Comparison of ENCODE assay signal across 11 mouse cellular contexts in the genomic region with DNA sequence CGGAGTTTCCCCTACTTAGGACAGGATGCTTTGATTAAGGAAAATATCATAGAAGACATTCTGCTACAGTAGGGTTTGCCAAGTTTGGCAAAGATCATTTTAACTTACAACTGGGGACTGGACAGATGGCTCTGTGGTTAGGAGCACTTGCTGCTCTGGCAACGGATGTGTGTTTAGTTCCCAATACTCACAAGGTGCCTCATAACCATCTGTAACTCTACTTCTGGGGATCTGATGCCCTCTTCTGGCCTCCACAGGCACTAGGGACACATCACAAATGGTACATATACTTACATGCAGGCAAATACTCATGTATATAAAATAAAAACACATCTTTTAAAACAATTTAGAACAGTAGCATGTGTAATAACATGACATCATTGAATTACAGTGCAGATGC. TPM values are rescaled to one million over a fixed set of nuclear protein-coding genes. Genes with fewer than 3 reads are reported as not detected.
DNase-seq lines count a peak whose midpoint lies in the region; ATAC-seq and TF ChIP-seq lines count a peak whose summit lies in the region.
"Had no signal": no experiment of that assay in that cellular context is flagged by ENCODE, and none has a peak within 500 bp of the region (broad histone marks: within the 10 kb centered on the region; RNA-seq: fewer than 3 reads in every experiment).

No protein-coding gene starts in this region.

- H3K36me3 ChIP-seq in hindbrain, embryonic 10.5 days = no peaks in the 10 kb centered on the region
- H3K36me3 ChIP-seq in hindbrain, embryonic 13.5 days = no peaks in the 10 kb centered on the region
- no peaks in the 10 kb centered on the region for H3K36me3 ChIP-seq in ES-Bruce4 (ENCODE audit: control insufficient read depth, insufficient read depth, low read length, poor library complexity, severe bottlenecking)
- H3K36me3 ChIP-seq in neural tube, embryonic 15.5 days = no peaks in the 10 kb centered on the region
- H3K36me3 ChIP-seq: embryonic facial prominence, embryonic 13.5 days had no signal

- peak; percentile 7 for DNase-seq in hindbrain, embryonic 10.5 days (ENCODE audit: low spot score)
- DNase-seq in adrenal gland, postnatal 25 days = peak; percentile 10
- DNase-seq in left cerebral cortex, postnatal 4 days = peak; percentile 59

- H3K9ac ChIP-seq in hindbrain, embryonic 13.5 days = no peak overlapping the region
- H3K9ac ChIP-seq in ES-Bruce4 (ENCODE audit: low read depth, poor library complexity, severe bottlenecking) = no peak overlapping the region
- H3K9ac ChIP-seq in neural tube, embryonic 15.5 days (replicated peaks) = no peak overlapping the region
- H3K9ac ChIP-seq: embryonic facial prominence, embryonic 13.5 days had no signal

- H3K4me3 ChIP-seq in hindbrain, embryonic 10.5 days = no peak overlapping the region
- no peak overlapping the region for H3K4me3 ChIP-seq in hindbrain, embryonic 13.5 days
- H3K4me3 ChIP-seq in ES-Bruce4 (ENCODE audit: low read depth, low read length) = no peak overlapping the region
- H3K4me3 ChIP-seq in embryonic fibroblast, embryonic 13.5 days (ENCODE audit: insufficient read depth, low read length) = no peak overlapping the region
- no peak overlapping the region for H3K4me3 ChIP-seq in neural tube, embryonic 15.5 days (replicated peaks)
- H3K4me3 ChIP-seq: embryonic facial prominence, embryonic 13.5 days had no signal

- no peak for TF ChIP-seq EP300 in ES-Bruce4 (IDR thresholded peaks at IDR 0.05; ENCODE audit: insufficient read depth, low read depth, low read length)

- TF ChIP-seq POLR2A in ES-Bruce4 (IDR thresholded peaks at IDR 0.05; ENCODE audit: insufficient read depth, low read length) = no peak
- no peak for TF ChIP-seq POLR2A in embryonic fibroblast, embryonic 13.5 days (IDR thresholded peaks at IDR 0.05; ENCODE audit: low read depth, low read length)

- intact Hi-C loops in left cerebral cortex, postnatal 4 days (cut with DNase I) = loop anchor here (2.0 kb wide), 1 partner anchor 103 kb away; no protein-coding TSS in a partner anchor

- no peak overlapping the region for H3K4me2 ChIP-seq in hindbrain, embryonic 13.5 days
- no peak overlapping the region for H3K4me2 ChIP-seq in neural tube, embryonic 15.5 days
- H3K4me2 ChIP-seq: embryonic facial prominence, embryonic 13.5 days had no signal

- no peak overlapping the region for H3K27ac ChIP-seq in hindbrain, embryonic 10.5 days
- no peak overlapping the region for H3K27ac ChIP-seq in hindbrain, embryonic 13.5 days
- no peak overlapping the region for H3K27ac ChIP-seq in ES-Bruce4 (ENCODE audit: insufficient read depth, low read length)
- H3K27ac ChIP-seq in embryonic fibroblast, embryonic 13.5 days (ENCODE audit: insufficient read depth, low read length) = no peak overlapping the region
- no peak overlapping the region for H3K27ac ChIP-seq in neural tube, embryonic 15.5 days (replicated peaks)
- H3K27ac ChIP-seq: embryonic facial prominence, embryonic 13.5 days had no signal

- no peak for ATAC-seq in hindbrain, embryonic 13.5 days (ENCODE audit: low FRiP score)
- ATAC-seq in monocyte, adult 5-6 weeks (replicated peaks; ENCODE audit: insufficient number of reproducible peaks, low FRiP score, low TSS enrichment, poor library complexity, severe bottlenecking) = no peak
- no peak for ATAC-seq in neural tube, embryonic 15.5 days (ENCODE audit: low FRiP score)

- no peaks in the 10 kb centered on the region for H3K9me3 ChIP-seq in hindbrain, embryonic 10.5 days
- no peaks in the 10 kb centered on the region for H3K9me3 ChIP-seq in hindbrain, embryonic 13.5 days
- H3K9me3 ChIP-seq in ES-Bruce4 (replicated peaks; ENCODE audit: control insufficient read depth, insufficient read depth, low read length, poor library complexity, severe bottlenecking) = no peaks in the 10 kb centered on the region
- H3K9me3 ChIP-seq in neural tube, embryonic 15.5 days (replicated peaks) = no peaks in the 10 kb centered on the region
- H3K9me3 ChIP-seq: embryonic facial prominence, embryonic 13.5 days had no signal

- 52% methylated on average over 2 of the region's 2 CpGs for WGBS in hindbrain, embryonic 10.5 days
- WGBS in hindbrain, embryonic 13.5 days = 48% methylated on average over 2 of the region's 2 CpGs
- WGBS in neural tube, embryonic 15.5 days = 46% methylated on average over 2 of the region's 2 CpGs

- TF ChIP-seq CTCF in ES-Bruce4 (IDR thresholded peaks at IDR 0.05; ENCODE audit: low read depth, low read length) = peak; percentile 45
- TF ChIP-seq CTCF in embryonic fibroblast, embryonic 13.5 days (IDR thresholded peaks at IDR 0.05; ENCODE audit: borderline replicate concordance, insufficient read depth, low read length) = peak; percentile 26; the same call in 1 of the 2 replicates

- H3K4me1 ChIP-seq in hindbrain, embryonic 10.5 days (replicated peaks) = no peaks in the 10 kb centered on the region
- no peaks in the 10 kb centered on the region for H3K4me1 ChIP-seq in hindbrain, embryonic 13.5 days (replicated peaks)
- no peaks in the 10 kb centered on the region for H3K4me1 ChIP-seq in ES-Bruce4 (ENCODE audit: control insufficient read depth, insufficient read depth, low read length)
- H3K4me1 ChIP-seq in embryonic fibroblast, embryonic 13.5 days (ENCODE audit: control insufficient read depth, insufficient read depth, low read length) = no peaks in the 10 kb centered on the region
- H3K4me1 ChIP-seq in neural tube, embryonic 15.5 days = no peaks in the 10 kb centered on the region
- H3K4me1 ChIP-seq: embryonic facial prominence, embryonic 13.5 days had no signal

- no peaks in the 10 kb centered on the region for H3K27me3 ChIP-seq in hindbrain, embryonic 10.5 days (ENCODE audit: insufficient read depth, poor library complexity, severe bottlenecking)
- H3K27me3 ChIP-seq in hindbrain, embryonic 13.5 days = no peaks in the 10 kb centered on the region
- no peaks in the 10 kb centered on the region; the same call in 1 of the 2 replicates for H3K27me3 ChIP-seq in ES-Bruce4 (ENCODE audit: control insufficient read depth, insufficient read depth, low read length, poor library complexity, severe bottlenecking)
- no peaks in the 10 kb centered on the region for H3K27me3 ChIP-seq in neural tube, embryonic 15.5 days (replicated peaks)
- H3K27me3 ChIP-seq: embryonic facial prominence, embryonic 13.5 days had no signal

RNA-seq across cellular contexts. Expression of a gene that starts 3.9 kb away (rescaled TPM):
- not detected in 2 replicates for polyA plus RNA-seq in hindbrain, embryonic 10.5 days (2016; fragmentation: Nextera tagmentation; extraction: Ambion mirVana)
- polyA plus RNA-seq in hindbrain, embryonic 13.5 days (2015; fragmentation: Nextera tagmentation; extraction: Ambion mirVana) = not detected in 2 replicates
- 0.66 and 1.5 TPM in 2 replicates for polyA plus RNA-seq in ES-Bruce4 (2011; ENCODE audit: insufficient read depth, insufficient read length, low read depth, missing spikeins)
- 1.2 TPM in 1 of 2 replicates, not detected in the other for total RNA-seq in adrenal gland, postnatal 25 days (2021)
- not detected in 2 replicates for polyA plus RNA-seq in embryonic fibroblast, embryonic 13.5 days (2011; ENCODE audit: insufficient read length, low read depth, missing spikeins)
- not detected for total RNA-seq in left cerebral cortex, postnatal 4 days (2021)
- total RNA-seq in monocyte, adult 5-6 weeks (2017) = not detected in 3 replicates
- 0.19 TPM in 1 of 2 replicates, not detected in the other for polyA plus RNA-seq in neural tube, embryonic 15.5 days (2015; fragmentation: Nextera tagmentation; extraction: Ambion mirVana)
- polyA plus RNA-seq: embryonic facial prominence, embryonic 13.5 days; liver, embryonic 16.5 days; stomach, embryonic 16.5 days had no signal

RNA-seq across cellular contexts. Expression of a gene that starts 36.0 kb away (rescaled TPM):
- polyA plus RNA-seq in hindbrain, embryonic 10.5 days (2016; fragmentation: Nextera tagmentation; extraction: Ambion mirVana) = 1.8 and 3.5 TPM in 2 replicates
- 4.7 and 5.3 TPM in 2 replicates for polyA plus RNA-seq in hindbrain, embryonic 13.5 days (2015; fragmentation: Nextera tagmentation; extraction: Ambion mirVana)
- polyA plus RNA-seq in ES-Bruce4 (2011; ENCODE audit: insufficient read depth, insufficient read length, low read depth, missing spikeins) = 2.0 and 2.3 TPM in 2 replicates
- total RNA-seq in adrenal gland, postnatal 25 days (2021) = 58.4 and 64.6 TPM in 2 replicates
- 0.47 and 2.0 TPM in 2 replicates for polyA plus RNA-seq in embryonic fibroblast, embryonic 13.5 days (2011; ENCODE audit: insufficient read length, low read depth, missing spikeins)
- total RNA-seq in left cerebral cortex, postnatal 4 days (2021) = 10 to 100 TPM; 33.7 to 36.5 TPM
- 2.8 to 7.0 TPM (median 4.5 TPM) in 3 replicates for total RNA-seq in monocyte, adult 5-6 weeks (2017)
- 6.1 and 8.1 TPM in 2 replicates for polyA plus RNA-seq in neural tube, embryonic 15.5 days (2015; fragmentation: Nextera tagmentation; extraction: Ambion mirVana)

RNA-seq across cellular contexts. Expression of a gene that starts 53.0 kb away (rescaled TPM):
- polyA plus RNA-seq in hindbrain, embryonic 10.5 days (2016; fragmentation: Nextera tagmentation; extraction: Ambion mirVana) = 19.7 and 22.7 TPM in 2 replicates
- 10.3 and 13.8 TPM in 2 replicates for polyA plus RNA-seq in hindbrain, embryonic 13.5 days (2015; fragmentation: Nextera tagmentation; extraction: Ambion mirVana)
- 12.1 and 16.8 TPM in 2 replicates for polyA plus RNA-seq in ES-Bruce4 (2011; ENCODE audit: insufficient read depth, insufficient read length, low read depth, missing spikeins)
- 14.8 and 19.0 TPM in 2 replicates for total RNA-seq in adrenal gland, postnatal 25 days (2021)
- polyA plus RNA-seq in embryonic fibroblast, embryonic 13.5 days (2011; ENCODE audit: insufficient read length, low read depth, missing spikeins) = 5.4 and 6.9 TPM in 2 replicates
- total RNA-seq in left cerebral cortex, postnatal 4 days (2021) = 10 to 100 TPM in 1 of 2 experiments, 1 to 10 TPM in 1; 7.9 to 17.0 TPM
- total RNA-seq in monocyte, adult 5-6 weeks (2017) = 2.1 to 16.7 TPM (median 5.1 TPM) in 3 replicates
- 10.6 and 14.5 TPM in 2 replicates for polyA plus RNA-seq in neural tube, embryonic 15.5 days (2015; fragmentation: Nextera tagmentation; extraction: Ambion mirVana)

RNA-seq across cellular contexts. Expression of a gene that starts 59.6 kb away (rescaled TPM):
- 0.38 and 0.44 TPM in 2 replicates for polyA plus RNA-seq in hindbrain, embryonic 10.5 days (2016; fragmentation: Nextera tagmentation; extraction: Ambion mirVana)
- polyA plus RNA-seq in hindbrain, embryonic 13.5 days (2015; fragmentation: Nextera tagmentation; extraction: Ambion mirVana) = 1.5 and 2.4 TPM in 2 replicates
- polyA plus RNA-seq in ES-Bruce4 (2011; ENCODE audit: insufficient read depth, insufficient read length, low read depth, missing spikeins) = 4.2 and 6.3 TPM in 2 replicates
- total RNA-seq in adrenal gland, postnatal 25 days (2021) = 19.3 and 23.8 TPM in 2 replicates
- 8.4 and 10.9 TPM in 2 replicates for polyA plus RNA-seq in embryonic fibroblast, embryonic 13.5 days (2011; ENCODE audit: insufficient read length, low read depth, missing spikeins)
- 10 to 100 TPM; 50.0 to 54.6 TPM for total RNA-seq in left cerebral cortex, postnatal 4 days (2021)
- 1.3 to 2.7 TPM in 2 of 3 replicates, not detected in the other for total RNA-seq in monocyte, adult 5-6 weeks (2017)
- polyA plus RNA-seq in neural tube, embryonic 15.5 days (2015; fragmentation: Nextera tagmentation; extraction: Ambion mirVana) = 4.0 and 4.1 TPM in 2 replicates

Comparison
In these comparisons a context has a peak if more than half of its experiments do, and no peak if none do; other contexts are left out.
1. DNase-seq: peak in every context shown above with its lines; median percentile 59 in left cerebral cortex, postnatal 4 days; 10 in adrenal gland, postnatal 25 days; 7 in hindbrain, embryonic 10.5 days.